Mouse (Mus musculus): Measurements from ENCODE around the gene Sowaha. TPM values are rescaled to one million over a fixed set of nuclear protein-coding genes. Genes with fewer than 3 reads are reported as not detected.

The Sowaha gene
- polyA plus RNA-seq, 1 experiment from 2014 or later = 0.08 TPM

- Histone ChIP-seq H3K36me3 (ENCODE audit: control insufficient read depth, insufficient read depth, low read length) (no peaks in the 10 kb centered on the region), H3K9me3 (ENCODE audit: control insufficient read depth, low read length) (no peaks in the 10 kb centered on the region), H3K9ac (ENCODE audit: low read length) (no peak overlapping the region), H3K4me2 (ENCODE audit: low read depth, severe bottlenecking) (no peak overlapping the region), H3K4me3 (ENCODE audit: low read depth, low read length) (no peak overlapping the region), H3K4me1 (ENCODE audit: control insufficient read depth, insufficient read depth, low read length) (no peaks in the 10 kb centered on the region), H3K27ac (replicated peaks; ENCODE audit: low read depth, low read length) (no peak overlapping the region), H3K27me3 (ENCODE audit: control insufficient read depth, insufficient read depth, low read length) (no peaks in the 10 kb centered on the region)
- DNase-seq (ENCODE audit: low spot score) (no peak), ATAC-seq (ENCODE audit: insufficient number of reproducible peaks, low FRiP score, low TSS enrichment, low read depth) (no peak)
- WGBS = 55% methylated on average over 3 of the region's 3 CpGs
Observed at GRCm38 (mm10) chr11:53508591-53508990, 28.5 kb upstream of the Sowaha start.

- H3K36me3 ChIP-seq (ENCODE audit: control insufficient read depth, insufficient read depth, low read length) = no peaks in the 10 kb centered on the region
- H3K9ac ChIP-seq (ENCODE audit: low read length) = no peak overlapping the region
- no peaks in the 10 kb centered on the region for H3K4me1 ChIP-seq (ENCODE audit: control insufficient read depth, insufficient read depth, low read length)
- H3K9me3 ChIP-seq (ENCODE audit: control insufficient read depth, low read length) = no peaks in the 10 kb centered on the region
- no peak for ATAC-seq (ENCODE audit: insufficient number of reproducible peaks, low FRiP score, low TSS enrichment, low read depth)
- 89% methylated on average over 7 of the region's 7 CpGs for WGBS
- H3K27ac ChIP-seq (replicated peaks; ENCODE audit: low read depth, low read length) = no peak overlapping the region
- no peak for DNase-seq (ENCODE audit: low spot score)
- no peak overlapping the region for H3K4me3 ChIP-seq (ENCODE audit: low read depth, low read length)
- no peaks in the 10 kb centered on the region for H3K27me3 ChIP-seq (ENCODE audit: control insufficient read depth, insufficient read depth, low read length)
- no peak overlapping the region for H3K4me2 ChIP-seq (ENCODE audit: low read depth, severe bottlenecking)
Observed at GRCm38 (mm10) chr11:53508152-53508551, 28.1 kb upstream of the Sowaha start.

GRCm38 (mm10) chr11:53507098-53507805, 27.2 kb upstream of the Sowaha start:
- no peak overlapping the region for H3K9ac ChIP-seq (ENCODE audit: low read length)
- H3K27ac ChIP-seq (replicated peaks; ENCODE audit: low read depth, low read length) = no peak overlapping the region
- no peak for ATAC-seq (ENCODE audit: insufficient number of reproducible peaks, low FRiP score, low TSS enrichment, low read depth)
- H3K4me3 ChIP-seq (ENCODE audit: low read depth, low read length) = no peak overlapping the region
- no peak for DNase-seq (ENCODE audit: low spot score)
- 89% methylated on average over 9 of the region's 9 CpGs for WGBS
- no peaks in the 10 kb centered on the region for H3K36me3 ChIP-seq (ENCODE audit: control insufficient read depth, insufficient read depth, low read length)
- no peaks in the 10 kb centered on the region for H3K4me1 ChIP-seq (ENCODE audit: control insufficient read depth, insufficient read depth, low read length)
- no peaks in the 10 kb centered on the region for H3K27me3 ChIP-seq (ENCODE audit: control insufficient read depth, insufficient read depth, low read length)
- no peak overlapping the region for H3K4me2 ChIP-seq (ENCODE audit: low read depth, severe bottlenecking)
- H3K9me3 ChIP-seq (ENCODE audit: control insufficient read depth, low read length) = no peaks in the 10 kb centered on the region

- Histone ChIP-seq H3K36me3 (ENCODE audit: control insufficient read depth, insufficient read depth, low read length) (no peaks in the 10 kb centered on the region), H3K9ac (ENCODE audit: low read length) (no peak overlapping the region), H3K4me3 (ENCODE audit: low read depth, low read length) (no peak overlapping the region), H3K27ac (replicated peaks; ENCODE audit: low read depth, low read length) (no peak overlapping the region), H3K4me2 (ENCODE audit: low read depth, severe bottlenecking) (no peak overlapping the region), H3K4me1 (ENCODE audit: control insufficient read depth, insufficient read depth, low read length) (no peaks in the 10 kb centered on the region), H3K9me3 (ENCODE audit: control insufficient read depth, low read length) (no peaks in the 10 kb centered on the region), H3K27me3 (ENCODE audit: control insufficient read depth, insufficient read depth, low read length) (no peaks in the 10 kb centered on the region)
- no peak for DNase-seq (ENCODE audit: low spot score)
- 59% methylated on average over 5 of the region's 5 CpGs for WGBS
- ATAC-seq (ENCODE audit: insufficient number of reproducible peaks, low FRiP score, low TSS enrichment, low read depth) = no peak
Observed at GRCm38 (mm10) chr11:53505026-53505663, 25.1 kb upstream of the Sowaha start.

- Histone ChIP-seq H3K27me3 (ENCODE audit: control insufficient read depth, insufficient read depth, low read length) (no peaks in the 10 kb centered on the region), H3K9ac (ENCODE audit: low read length) (no peak overlapping the region), H3K9me3 (ENCODE audit: control insufficient read depth, low read length) (no peaks in the 10 kb centered on the region), H3K4me2 (ENCODE audit: low read depth, severe bottlenecking) (no peak overlapping the region), H3K4me3 (ENCODE audit: low read depth, low read length) (no peak overlapping the region), H3K36me3 (ENCODE audit: control insufficient read depth, insufficient read depth, low read length) (no peaks in the 10 kb centered on the region), H3K27ac (replicated peaks; ENCODE audit: low read depth, low read length) (no peak overlapping the region), H3K4me1 (ENCODE audit: control insufficient read depth, insufficient read depth, low read length) (no peaks in the 10 kb centered on the region)
- ATAC-seq (ENCODE audit: insufficient number of reproducible peaks, low FRiP score, low TSS enrichment, low read depth) (no peak), DNase-seq (ENCODE audit: low spot score) (no peak)
- WGBS = 89% methylated on average over 8 of the region's 8 CpGs
Observed at GRCm38 (mm10) chr11:53504376-53504775, 24.3 kb upstream of the Sowaha start.

- Histone ChIP-seq H3K4me3 (ENCODE audit: low read depth, low read length) (no peak overlapping the region), H3K9ac (ENCODE audit: low read length) (no peak overlapping the region), H3K9me3 (ENCODE audit: control insufficient read depth, low read length) (no peaks in the 10 kb centered on the region), H3K27ac (replicated peaks; ENCODE audit: low read depth, low read length) (no peak overlapping the region), H3K4me2 (ENCODE audit: low read depth, severe bottlenecking) (no peak overlapping the region), H3K4me1 (ENCODE audit: control insufficient read depth, insufficient read depth, low read length) (no peaks in the 10 kb centered on the region), H3K36me3 (ENCODE audit: control insufficient read depth, insufficient read depth, low read length) (no peaks in the 10 kb centered on the region), H3K27me3 (ENCODE audit: control insufficient read depth, insufficient read depth, low read length) (no peaks in the 10 kb centered on the region)
- ATAC-seq (ENCODE audit: insufficient number of reproducible peaks, low FRiP score, low TSS enrichment, low read depth) = no peak
- no peak for DNase-seq (ENCODE audit: low spot score)
- 89% methylated on average over 5 of the region's 5 CpGs for WGBS
Observed at GRCm38 (mm10) chr11:53503738-53504137, 23.7 kb upstream of the Sowaha start.

- H3K4me1 ChIP-seq (ENCODE audit: control insufficient read depth, insufficient read depth, low read length) = no peaks in the 10 kb centered on the region
- no peak overlapping the region for H3K9ac ChIP-seq (ENCODE audit: low read length)
- DNase-seq (ENCODE audit: low spot score) = no peak
- WGBS = 76% methylated on average over 8 of the region's 8 CpGs
- no peak overlapping the region for H3K4me3 ChIP-seq (ENCODE audit: low read depth, low read length)
- no peak overlapping the region for H3K4me2 ChIP-seq (ENCODE audit: low read depth, severe bottlenecking)
- no peaks in the 10 kb centered on the region for H3K27me3 ChIP-seq (ENCODE audit: control insufficient read depth, insufficient read depth, low read length)
- H3K36me3 ChIP-seq (ENCODE audit: control insufficient read depth, insufficient read depth, low read length) = no peaks in the 10 kb centered on the region
- H3K9me3 ChIP-seq (ENCODE audit: control insufficient read depth, low read length) = no peaks in the 10 kb centered on the region
- ATAC-seq (ENCODE audit: insufficient number of reproducible peaks, low FRiP score, low TSS enrichment, low read depth) = no peak
- H3K27ac ChIP-seq (replicated peaks; ENCODE audit: low read depth, low read length) = no peak overlapping the region
Observed at GRCm38 (mm10) chr11:53502039-53502765, 22.1 kb upstream of the Sowaha start.

- DNase-seq (ENCODE audit: low spot score) = peak; percentile 46
- WGBS = 12% methylated on average over 11 of the region's 11 CpGs
- Histone ChIP-seq H3K9me3 (ENCODE audit: control insufficient read depth, low read length) (no peaks in the 10 kb centered on the region), H3K4me1 (ENCODE audit: control insufficient read depth, insufficient read depth, low read length) (no peaks in the 10 kb centered on the region), H3K27me3 (ENCODE audit: control insufficient read depth, insufficient read depth, low read length) (no peaks in the 10 kb centered on the region), H3K36me3 (ENCODE audit: control insufficient read depth, insufficient read depth, low read length) (no peaks in the 10 kb centered on the region), H3K27ac (replicated peaks; ENCODE audit: low read depth, low read length) (no peak overlapping the region), H3K9ac (ENCODE audit: low read length) (no peak overlapping the region), H3K4me2 (ENCODE audit: low read depth, severe bottlenecking) (peak overlapping the region; percentile 21; the same call in 1 of the 2 replicates), H3K4me3 (ENCODE audit: low read depth, low read length) (no peak overlapping the region)
- no peak for ATAC-seq (ENCODE audit: insufficient number of reproducible peaks, low FRiP score, low TSS enrichment, low read depth)
Observed at GRCm38 (mm10) chr11:53500569-53500968, 20.5 kb upstream of the Sowaha start.
